Mouse (Mus musculus) forebrain, postnatal 0 days (tissue): ENCODE measurements around the gene Dock9. TPM values are rescaled to one million over a fixed set of nuclear protein-coding genes. Genes with fewer than 3 reads are reported as not detected.
A peak's percentile ranks its signal among the peaks of the same experiment; 100 is the strongest.

ENCODE experiments used
- ATAC-seq: fragments of 200-750 bp; cut with Nextera tagmentation; 2 replicates; pipeline ENCODE4 v1.8.0; 2017; ENCODE audit warnings: mild to moderate bottlenecking, moderate library complexity
- DNase-seq: peaks from one replicate; pipeline ENCODE4 v3.0.0-alpha.2; 2015
- H3K27ac ChIP-seq: fragments of 300-500 bp; sonication (generic); 2 replicates; pipeline ENCODE4 v1.5.1; 2014; ENCODE audit warnings: low read depth, mild to moderate bottlenecking, antibody characterized with exemption, low read length, moderate library complexity, mixed read lengths
- H3K27me3 ChIP-seq: fragments of 300-500 bp; sonication (generic); 2 replicates; pipeline ENCODE4 v1.6.1; 2014; ENCODE audit warnings: mild to moderate bottlenecking, low read length, mixed read lengths; ENCODE audit not compliant: insufficient read depth
- H3K36me3 ChIP-seq: fragments of 300-500 bp; sonication (generic); 2 replicates; pipeline ENCODE4 v1.6.1; 2014; ENCODE audit warnings: mild to moderate bottlenecking, moderate library complexity; ENCODE audit not compliant: insufficient read depth
- H3K4me1 ChIP-seq: fragments of 300-500 bp; sonication (generic); 2 replicates; pipeline ENCODE4 v1.6.1; 2014; ENCODE audit warnings: antibody characterized with exemption; ENCODE audit not compliant: insufficient read depth
- H3K4me2 ChIP-seq: fragments of 300-500 bp; sonication (generic); 2 replicates; pipeline ENCODE4 v1.6.1; 2014; ENCODE audit warnings: low read depth, mild to moderate bottlenecking, moderate library complexity
- H3K4me3 ChIP-seq: fragments of 300-500 bp; sonication (generic); 2 replicates; pipeline ENCODE4 v1.5.1; 2014; ENCODE audit warnings: low read depth, low read length, mixed read lengths
- H3K9ac ChIP-seq: fragments of 300-500 bp; sonication (generic); 2 replicates; pipeline ENCODE4 v1.6.1; 2014; ENCODE audit warnings: mild to moderate bottlenecking
- H3K9me3 ChIP-seq: fragments of 300-500 bp; sonication (generic); 2 replicates; pipeline ENCODE4 v1.6.1; 2016; ENCODE audit warnings: low read length
- CTCF ChIP-seq: sonication (generic); IDR thresholded peaks from 2 replicates; pipeline ENCODE4 v1.5.1; 2016; ENCODE audit warnings: antibody characterized with exemption, control low read depth, low read depth
- WGBS: fragments of 180-500 bp; shearing (Covaris S2); extraction: QIAGEN DNeasy Blood & Tissue Kit; methylation state at CpG from one replicate; pipeline ENCODE4 v1.1.7; 2014; 5-methylcytosine and 5-hydroxymethylcytosine counted together
- polyA plus RNA-seq: library from polyadenylated mRNA; unstranded; fragments of >200 nt; fragmentation: Nextera tagmentation; extraction: Ambion mirVana; gene quantifications from 2 replicates; pipeline ENCODE4 v1.2.1, GENCODE M21; 2015
- total RNA-seq: library from RNA; depleted of rRNA; stranded (reverse); fragments of >200 nt; gene quantifications from 2 replicates; pipeline ENCODE4 v1.2.3, GENCODE M21; 2014

Dock9 gene
- total and polyA plus RNA-seq, 2 experiments from 2014 or later = 14.2 to 87.2 TPM

DNA sequence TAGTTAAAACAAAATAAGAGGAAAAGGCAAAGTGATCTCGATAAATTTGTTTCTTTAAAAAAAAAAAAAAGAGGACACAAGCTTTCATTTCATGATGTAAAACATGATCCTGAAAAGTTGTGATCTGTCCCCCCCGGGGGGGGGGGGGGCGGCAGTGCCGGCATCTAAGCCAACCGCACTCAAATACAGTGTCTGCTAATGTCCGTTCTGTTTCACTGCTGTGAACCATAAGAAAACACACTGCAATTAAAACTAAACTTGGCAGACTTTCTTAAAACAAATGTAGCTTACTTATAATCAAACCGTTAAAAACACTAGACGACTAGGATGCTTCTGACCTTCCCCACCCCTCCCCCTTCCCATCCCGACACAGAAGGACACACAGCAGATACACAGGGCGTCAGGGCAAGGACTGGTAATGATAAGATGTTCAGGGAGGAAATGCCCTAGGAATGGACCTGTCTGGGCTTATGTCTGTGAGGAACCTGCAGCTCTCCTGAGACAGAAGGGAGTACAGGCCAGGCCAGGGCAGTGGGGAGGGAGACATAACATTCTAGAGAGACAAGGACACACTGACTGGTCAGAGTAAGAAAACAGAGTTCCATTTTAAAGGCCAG is 204.2 kb downstream of the Dock9 start:
- WGBS = 49% methylated on average over 10 of the region's 10 CpGs
- no peaks in the 10 kb centered on the region for H3K27me3 ChIP-seq
- no peak overlapping the region for H3K27ac ChIP-seq
- no peak for ATAC-seq
- H3K4me2 ChIP-seq = no peak overlapping the region
- no peak for DNase-seq
- no peak for TF ChIP-seq CTCF
- H3K4me3 ChIP-seq = no peak overlapping the region
- H3K36me3 ChIP-seq = peaks cover 6% of the 10 kb centered on the region; the same call in 1 of the 2 replicates
- no peaks in the 10 kb centered on the region for H3K4me1 ChIP-seq
- no peak overlapping the region for H3K9ac ChIP-seq
- no peaks in the 10 kb centered on the region for H3K9me3 ChIP-seq

DNA sequence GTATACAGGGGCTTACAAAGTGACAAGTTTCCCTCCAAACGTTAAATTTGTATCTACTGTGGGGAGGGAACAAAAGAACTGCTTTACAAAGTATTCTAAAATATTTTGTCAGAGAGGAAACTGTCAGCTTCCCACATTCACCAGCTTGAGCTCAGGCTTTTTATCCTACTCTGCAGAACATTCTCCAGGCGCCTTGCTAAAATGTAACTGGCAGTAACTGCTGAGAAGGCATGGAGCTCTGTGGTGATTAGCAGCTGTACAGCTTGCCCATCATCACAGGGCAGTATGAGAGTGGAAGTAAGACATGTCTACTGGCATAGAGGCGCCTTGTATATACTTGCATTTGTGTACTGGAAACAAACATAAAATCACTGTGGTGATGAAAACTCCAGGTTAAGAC is 204.7 kb downstream of the Dock9 start:
- Histone ChIP-seq H3K27me3 (no peaks in the 10 kb centered on the region), H3K4me1 (no peaks in the 10 kb centered on the region), H3K27ac (no peak overlapping the region), H3K9me3 (no peaks in the 10 kb centered on the region), H3K4me2 (no peak overlapping the region), H3K9ac (no peak overlapping the region), H3K4me3 (no peak overlapping the region), H3K36me3 (peaks cover 6% of the 10 kb centered on the region; the same call in 1 of the 2 replicates)
- ATAC-seq (peak; percentile 23; the same call in 1 of the 2 replicates), DNase-seq (no peak)
- TF ChIP-seq CTCF = no peak
- WGBS = 37% methylated on average over 3 of the region's 3 CpGs

DNA sequence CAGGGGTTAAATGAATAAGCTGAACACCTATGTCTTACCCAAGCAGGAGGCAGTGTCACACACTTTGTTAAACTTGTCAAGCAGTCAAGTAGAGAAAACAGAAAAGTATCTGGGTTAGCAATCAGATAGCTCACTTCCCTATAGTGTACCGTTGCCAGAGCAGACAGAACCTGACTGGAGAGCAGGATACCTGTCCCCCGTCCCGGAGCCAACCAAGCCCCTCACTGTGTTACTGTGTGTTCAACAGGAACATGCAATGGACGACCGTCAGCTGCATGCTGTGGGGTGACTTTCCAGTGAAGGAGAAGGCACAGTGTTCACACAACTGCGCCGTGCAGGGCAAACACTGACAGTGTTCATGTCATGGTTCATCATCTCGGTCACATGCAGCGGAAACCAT is 205.3 kb downstream of the Dock9 start:
- no peak for DNase-seq
- Histone ChIP-seq H3K4me3 (no peak overlapping the region), H3K4me2 (no peak overlapping the region), H3K27ac (no peak overlapping the region), H3K36me3 (peaks cover 6% of the 10 kb centered on the region; the same call in 1 of the 2 replicates), H3K9me3 (no peaks in the 10 kb centered on the region), H3K4me1 (no peaks in the 10 kb centered on the region), H3K27me3 (no peaks in the 10 kb centered on the region), H3K9ac (no peak overlapping the region)
- ATAC-seq = no peak
- TF ChIP-seq CTCF = no peak
- 75% methylated on average over 9 of the region's 9 CpGs for WGBS

DNA sequence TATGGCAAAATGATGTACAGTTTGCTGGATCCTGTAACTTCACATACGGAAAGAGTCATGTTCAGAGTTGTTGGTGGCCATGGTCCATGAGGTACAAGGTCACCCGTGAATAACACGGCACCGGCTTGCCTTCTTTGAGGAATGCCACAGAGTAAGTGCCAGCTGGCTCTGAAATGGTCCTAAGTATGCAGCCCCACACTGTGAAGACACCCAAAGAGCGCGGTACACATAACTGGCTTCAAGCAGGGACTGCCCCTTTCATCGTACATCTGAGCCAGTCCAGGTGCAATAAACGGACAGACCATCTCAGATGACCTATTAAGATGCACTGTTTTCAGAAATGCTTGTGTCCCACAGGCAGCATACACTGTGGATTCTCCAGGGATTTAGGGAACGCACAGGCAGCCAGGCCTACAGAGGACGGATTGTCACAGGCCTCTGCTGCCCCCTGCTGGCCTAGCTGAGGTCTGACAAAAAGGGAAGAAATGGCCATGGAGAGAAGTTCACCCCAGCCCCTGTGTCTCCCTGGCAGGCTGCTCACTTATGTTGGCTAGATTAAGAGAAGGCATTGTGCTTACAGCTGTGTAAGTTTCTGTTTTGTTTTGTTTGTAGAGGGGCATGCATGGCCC is 208.4 kb downstream of the Dock9 start:
- WGBS = 44% methylated on average over 10 of the region's 10 CpGs

DNA sequence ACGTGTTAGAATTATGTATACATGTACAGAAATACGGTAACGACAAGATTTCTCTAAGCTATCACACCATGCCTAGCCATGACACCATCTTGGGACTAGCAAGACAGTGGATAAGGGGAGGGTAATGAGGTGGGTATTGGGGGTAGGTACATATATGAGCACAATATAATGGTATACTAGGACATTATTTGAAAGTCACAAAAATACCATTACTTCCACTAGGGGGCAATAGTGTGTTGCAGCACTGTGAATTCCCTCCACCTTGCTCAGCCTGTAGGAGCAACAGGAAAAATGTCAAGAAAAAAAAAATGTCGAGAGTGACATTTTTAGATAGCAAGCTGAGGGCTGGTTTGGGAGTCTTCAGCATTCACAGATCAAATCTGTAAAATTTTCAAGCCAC is 209.2 kb downstream of the Dock9 start:
- H3K36me3 ChIP-seq = peaks cover 4% of the 10 kb centered on the region
- ATAC-seq (peak; percentile 67), DNase-seq (peak; percentile 73)
- H3K4me1 ChIP-seq = no peaks in the 10 kb centered on the region
- H3K27me3 ChIP-seq = no peaks in the 10 kb centered on the region
- no peak overlapping the region for H3K27ac ChIP-seq
- no peak overlapping the region for H3K9ac ChIP-seq
- H3K9me3 ChIP-seq = no peaks in the 10 kb centered on the region
- TF ChIP-seq CTCF = peak; percentile 82
- no peak overlapping the region for H3K4me2 ChIP-seq
- H3K4me3 ChIP-seq = no peak overlapping the region
- 71% methylated on average over 4 of the region's 4 CpGs for WGBS

More for the DNA sequence above, 208.4 kb downstream of the Dock9 start:
- DNase-seq = peak; percentile 82
- Histone ChIP-seq H3K9me3 (no peaks in the 10 kb centered on the region), H3K36me3 (peaks cover 4% of the 10 kb centered on the region; the same call in 1 of the 2 replicates), H3K9ac (no peak overlapping the region), H3K4me3 (no peak overlapping the region), H3K27me3 (no peaks in the 10 kb centered on the region), H3K4me1 (no peaks in the 10 kb centered on the region), H3K4me2 (no peak overlapping the region), H3K27ac (peak overlapping the region; percentile 10; the same call in 1 of the 2 replicates)
- peak; percentile 93 for TF ChIP-seq CTCF
- peak; percentile 79 for ATAC-seq

DNA sequence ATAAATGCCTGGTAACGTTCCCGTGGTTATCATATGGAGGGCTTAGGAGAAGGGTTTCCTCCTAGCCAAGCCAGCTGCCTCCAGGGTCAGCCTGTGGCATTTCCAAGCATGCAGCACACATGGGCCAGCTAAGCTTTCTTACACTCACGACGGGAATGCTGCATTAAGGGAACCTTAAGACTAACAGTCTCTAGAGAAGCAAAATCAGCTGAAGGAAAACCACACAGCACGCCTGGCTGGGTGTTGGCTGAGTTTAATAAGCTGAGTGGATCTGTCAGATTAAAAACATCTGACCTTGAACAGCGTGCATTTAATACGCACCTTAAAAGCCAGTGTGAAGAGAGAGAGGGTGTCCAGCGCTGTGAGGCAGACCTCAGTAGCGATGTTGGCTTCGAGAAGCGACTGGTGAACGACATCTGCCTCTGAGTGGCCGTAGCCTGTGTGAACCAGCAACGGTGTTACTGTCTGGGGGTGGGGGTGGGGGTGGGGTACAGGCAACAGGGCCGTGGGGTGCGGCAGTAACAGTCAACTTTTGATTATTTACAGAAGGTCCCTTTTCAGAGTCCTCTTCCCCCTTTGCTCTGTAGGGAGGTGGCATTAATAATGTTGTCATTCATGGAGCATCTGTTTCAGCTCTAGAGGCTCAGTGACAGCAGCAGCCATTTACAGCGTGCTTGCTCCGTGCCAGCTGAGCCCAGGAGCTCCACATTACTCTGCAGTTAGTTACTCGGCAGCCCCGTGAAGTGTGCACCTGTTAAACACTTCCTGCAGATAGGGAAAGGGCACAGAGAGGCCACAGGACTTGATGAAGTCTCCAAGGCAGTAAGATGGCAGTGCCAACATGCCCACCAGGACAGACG is 211.5 kb downstream of the Dock9 start:
- 71% methylated on average over 21 of the region's 21 CpGs for WGBS

DNA sequence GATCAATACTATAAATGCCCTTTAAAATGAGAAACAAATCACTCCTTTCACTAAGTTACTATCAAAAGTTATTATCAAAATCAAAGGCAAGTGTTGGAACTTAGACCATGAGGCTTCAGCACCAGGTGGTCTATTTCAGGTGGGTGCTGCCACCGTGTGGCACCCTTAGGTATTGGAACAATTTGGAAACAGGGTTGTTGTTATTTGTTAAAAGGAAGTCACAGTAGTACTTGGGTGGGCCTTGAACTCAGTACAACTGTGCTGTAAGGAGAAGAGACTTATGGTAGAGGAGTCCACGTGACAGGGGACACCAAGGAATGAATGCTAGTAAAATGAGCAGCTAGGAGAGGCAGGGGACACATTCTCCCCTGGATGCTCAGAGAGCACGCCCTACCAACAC is 218.6 kb downstream of the Dock9 start:
- Histone ChIP-seq H3K4me2 (no peak overlapping the region), H3K27ac (no peak overlapping the region), H3K4me1 (no peaks in the 10 kb centered on the region), H3K27me3 (no peaks in the 10 kb centered on the region), H3K36me3 (peaks cover 69% of the 10 kb centered on the region), H3K9me3 (no peaks in the 10 kb centered on the region), H3K4me3 (no peak overlapping the region), H3K9ac (no peak overlapping the region)
- DNase-seq (peak; percentile 71), ATAC-seq (peak; percentile 46; the same call in 1 of the 2 replicates)
- peak; percentile 85 for TF ChIP-seq CTCF
- WGBS = 39% methylated on average over 3 of the region's 3 CpGs

More for the DNA sequence above, 211.5 kb downstream of the Dock9 start:
- DNase-seq = no peak
- peaks cover 23% of the 10 kb centered on the region for H3K36me3 ChIP-seq
- TF ChIP-seq CTCF = no peak
- no peak overlapping the region for H3K9ac ChIP-seq
- H3K9me3 ChIP-seq = no peaks in the 10 kb centered on the region
- no peaks in the 10 kb centered on the region for H3K27me3 ChIP-seq
- no peak for ATAC-seq
- H3K4me1 ChIP-seq = no peaks in the 10 kb centered on the region
- no peak overlapping the region for H3K4me3 ChIP-seq
- no peak overlapping the region for H3K27ac ChIP-seq
- H3K4me2 ChIP-seq = no peak overlapping the region
